Mouse (Mus musculus): ENCODE results near the gene Prkca. TPM values are rescaled to one million over a fixed set of nuclear protein-coding genes. Genes with fewer than 3 reads are reported as not detected.

Gene Prkca
- 0.68 and 3.3 TPM in 2 replicates for polyA plus RNA-seq (2012; rRNA removed)

GRCm38 (mm10) chr11:108343789-108344462 is at the start of gene Prkca:
Gene Prkca (minus strand): TSS chr11:108343928.

GRCm38 (mm10) chr11:108342781-108343768 is 653 bp downstream of the Prkca start, which contains the start of gene Apoh:
Gene Apoh (plus strand): TSS chr11:108343354.

GRCm38 (mm10) chr11:107914634-107915226 is 429.0 kb downstream of the Prkca start, which contains the start of gene Cacng5:
Gene Cacng5 (minus strand): TSS chr11:107915055.

Other genes starting within 250 kb of the Prkca start
- gene Apoh, start 574 bp downstream of the Prkca start, polyA plus RNA-seq (2012; rRNA removed) = 0.76 TPM in 1 of 2 replicates, not detected in the other
- gene Cep112, start 81.3 kb upstream of the Prkca start, polyA plus RNA-seq (2012; rRNA removed) = not detected in 2 replicates

All from stomach, adult 2 months (tissue).